Mouse (Mus musculus) liver, adult 2 months (tissue): Measurements from ENCODE around the gene Slc15a5.

Experiments
- CTCF ChIP-seq: fragments of 200-500 bp; IDR thresholded peaks from 2 replicates; pipeline ENCODE4 v1.5.1; 2011; ENCODE audit warnings: low read depth, low read length, control low read depth
- POLR2A ChIP-seq: fragments of 200-500 bp; IDR thresholded peaks from 2 replicates; pipeline ENCODE4 v1.6.1; 2011; ENCODE audit warnings: low read length, control low read depth; ENCODE audit not compliant: insufficient read depth; ENCODE audit errors: extremely low read depth

DNA sequence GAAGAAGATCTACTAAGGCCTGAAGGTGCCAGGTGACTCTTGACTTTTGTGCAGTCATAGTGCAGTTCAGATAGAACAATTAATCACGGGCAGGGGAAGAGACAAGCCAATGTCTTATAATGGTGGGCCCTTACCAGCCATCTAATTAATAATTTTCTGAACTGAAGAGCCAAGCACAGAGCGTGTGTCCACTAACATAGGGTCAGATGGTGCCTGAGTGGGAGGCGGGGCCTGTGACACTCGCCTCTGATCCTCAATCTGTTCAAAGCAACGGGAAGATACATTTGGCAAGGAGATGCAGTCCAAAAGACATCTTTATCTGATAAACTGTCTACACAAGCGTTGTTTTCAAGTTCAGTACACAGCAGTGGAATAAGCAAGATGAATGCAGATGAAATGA, 122.1 kb downstream of the Slc15a5 start:
- TF ChIP-seq CTCF (no peak), POLR2A (no peak)
